Mouse (Mus musculus): ENCODE measurements around the gene Slc22a19.
"Not testable (repeated sequence)": the region's sequence is repeated elsewhere in the genome, so short reads cannot be mapped to it uniquely, and the experiment has no call there.

The Slc22a19 gene

GRCm38 (mm10) chr19:7711148-7711547 lies at the start of gene Slc22a19:
Gene Slc22a19 (minus strand): TSS chr19:7711310.
- DNase-seq: no peak

GRCm38 (mm10) chr19:7753371-7753770 lies 42.3 kb upstream of the Slc22a19 start:
- not testable (repeated sequence) for DNase-seq

- DNase-seq: no peak
These were observed 18.4 kb upstream of the Slc22a19 start for GRCm38 (mm10) chr19:7729543-7729942.

- not testable (repeated sequence) for DNase-seq
These were observed 18.0 kb downstream of the Slc22a19 start for GRCm38 (mm10) chr19:7693104-7693503.

GRCm38 (mm10) chr19:7691259-7691658 lies 19.9 kb downstream of the Slc22a19 start:
- DNase-seq: no peak

GRCm38 (mm10) chr19:7687988-7688387 lies 23.1 kb downstream of the Slc22a19 start:
- no peak for DNase-seq

- DNase-seq: no peak
These were observed 39.1 kb downstream of the Slc22a19 start for GRCm38 (mm10) chr19:7672033-7672432.

- DNase-seq: no peak
These were observed 62.0 kb downstream of the Slc22a19 start for GRCm38 (mm10) chr19:7648913-7649666.

GRCm38 (mm10) chr19:7633786-7634185 lies 77.3 kb downstream of the Slc22a19 start:
- DNase-seq: no peak

GRCm38 (mm10) chr19:7633021-7633420 lies 78.1 kb downstream of the Slc22a19 start:
- no peak for DNase-seq

All from right cerebral cortex, postnatal 4 days (tissue).